Mouse (Mus musculus) ES-Bruce4 (cell line): ENCODE measurements around the gene Slfn14.

Source experiments
- CTCF ChIP-seq: IDR thresholded peaks from one replicate; pipeline ENCODE4 v1.8.1; 2011; ENCODE audit warnings: low read depth, low read length
- POLR2A ChIP-seq: IDR thresholded peaks from one replicate; pipeline ENCODE4 v1.8.1; 2011; ENCODE audit warnings: low read length; ENCODE audit not compliant: insufficient read depth

DNA sequence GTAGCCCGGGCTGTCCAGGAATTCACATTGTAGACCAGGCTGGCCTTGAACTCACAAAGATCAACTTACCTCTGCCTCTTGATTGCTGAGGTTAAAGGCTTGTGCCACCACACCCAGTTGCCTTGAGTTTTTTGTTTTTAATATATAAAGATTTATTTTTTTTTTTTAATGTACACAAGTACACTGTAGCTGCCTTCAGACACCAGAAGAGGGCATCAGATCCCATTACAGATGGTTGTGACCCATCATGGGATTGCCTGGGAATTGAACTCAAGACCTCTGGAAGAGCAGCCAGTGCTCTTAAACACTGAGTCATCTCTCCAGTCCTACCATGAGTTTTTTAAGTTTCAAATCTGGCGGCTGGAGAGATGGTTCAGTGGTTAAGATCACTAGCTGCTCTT is 14.9 kb upstream of the Slfn14 start:
- TF ChIP-seq POLR2A (no peak), CTCF (no peak)
